Mouse (Mus musculus) heart, adult 2 months (tissue): Measurements from ENCODE around the gene Hmbs. TPM values are rescaled to one million over a fixed set of nuclear protein-coding genes. Genes with fewer than 3 reads are reported as not detected.

ENCODE experiments used
- DNase-seq, 2 experiments: peaks; one replicate each; pipeline ENCODE4 v3.0.0; 2021
- H3K27ac ChIP-seq: fragments of 200-600 bp; 2 replicates; pipeline ENCODE4 v1.8.1; 2022
- H3K27me3 ChIP-seq: fragments of 200-500 bp; 2 replicates; pipeline ENCODE4 v1.6.1; 2012; ENCODE audit warnings: mild to moderate bottlenecking, low read length, inconsistent platforms, mixed read lengths; ENCODE audit not compliant: control insufficient read depth, insufficient read depth
- H3K36me3 ChIP-seq: fragments of 200-500 bp; 2 replicates; pipeline ENCODE4 v1.6.1; 2012; ENCODE audit warnings: low read length, inconsistent platforms; ENCODE audit not compliant: control insufficient read depth, insufficient read depth
- H3K4me1 ChIP-seq: fragments of 200-500 bp; 2 replicates; pipeline ENCODE4 v1.6.1; 2011; ENCODE audit warnings: low read length; ENCODE audit not compliant: control insufficient read depth, insufficient read depth
- H3K4me3 ChIP-seq: fragments of 200-600 bp; 2 replicates; pipeline ENCODE4 v1.8.1; 2022
- H3K79me2 ChIP-seq: fragments of 200-500 bp; replicated peaks from 2 replicates; pipeline ENCODE4 v1.6.1; 2012; ENCODE audit warnings: mild to moderate bottlenecking, inconsistent platforms, low read length, moderate library complexity, mixed read lengths; ENCODE audit not compliant: control insufficient read depth, insufficient read depth
- H3K9ac ChIP-seq: fragments of 200-500 bp; 2 replicates; pipeline ENCODE4 v1.6.1; 2012; ENCODE audit warnings: low read depth, mild to moderate bottlenecking, control low read depth, inconsistent platforms, low read length, mixed read lengths
- CTCF ChIP-seq: fragments of 200-600 bp; IDR thresholded peaks from 2 replicates; pipeline ENCODE4 v1.8.1; 2022; ENCODE audit warnings: antibody characterized with exemption, mild to moderate bottlenecking, moderate library complexity
- EP300 ChIP-seq: fragments of 200-500 bp; IDR thresholded peaks from 2 replicates; pipeline ENCODE4 v1.6.1; 2011; ENCODE audit warnings: low read depth, low read length, control low read depth; ENCODE audit not compliant: insufficient read depth
- POLR2A ChIP-seq: fragments of 200-500 bp; IDR thresholded peaks from 2 replicates; pipeline ENCODE4 v1.6.1; 2011; ENCODE audit warnings: mild to moderate bottlenecking, low read depth, low read length, control low read depth; ENCODE audit not compliant: insufficient read depth
- WGBS: fragments of 180-500 bp; shearing (Covaris S2); methylation state at CpG from one replicate; pipeline ENCODE4 v1.1.7; 2018; 5-methylcytosine and 5-hydroxymethylcytosine counted together
- intact Hi-C: fragments of 180-260 bp; cut with DNase I; formaldehyde crosslinking; loops from one replicate; pipeline ENCODE4 v1.15.1; 2025
- polyA plus RNA-seq: library from polyadenylated mRNA; depleted of rRNA; stranded (reverse); fragments of >200 nt; gene quantifications from 2 replicates; pipeline ENCODE4 v1.2.3, GENCODE M21; 2012
- total RNA-seq, 2 experiments: library from RNA; stranded (reverse); gene quantifications; 2 replicates each; pipeline ENCODE4 v1.2.3; 2021

Gene Hmbs
- total and polyA plus RNA-seq, 3 experiments = 37.8 to 49.3 (median 39.8) TPM

- Histone ChIP-seq H3K27ac (peak overlapping the region; percentile 97), H3K9ac (peak overlapping the region; percentile 14), H3K36me3 (no peaks in the 10 kb centered on the region), H3K79me2 (peaks cover 2% of the 10 kb centered on the region), H3K4me3 (peak overlapping the region; percentile 95), H3K27me3 (no peaks in the 10 kb centered on the region), H3K4me1 (peaks cover 7% of the 10 kb centered on the region)
- intact Hi-C loops = no loop called here
- TF ChIP-seq CTCF = no peak
- TF ChIP-seq POLR2A = no peak
- TF ChIP-seq EP300 = no peak
- DNase-seq = no peak
- WGBS = 32% methylated on average over 5 of the region's 5 CpGs
Observed at GRCm38 (mm10) chr9:44318076-44318825, 25.8 kb downstream of the Hmbs start.

DNA sequence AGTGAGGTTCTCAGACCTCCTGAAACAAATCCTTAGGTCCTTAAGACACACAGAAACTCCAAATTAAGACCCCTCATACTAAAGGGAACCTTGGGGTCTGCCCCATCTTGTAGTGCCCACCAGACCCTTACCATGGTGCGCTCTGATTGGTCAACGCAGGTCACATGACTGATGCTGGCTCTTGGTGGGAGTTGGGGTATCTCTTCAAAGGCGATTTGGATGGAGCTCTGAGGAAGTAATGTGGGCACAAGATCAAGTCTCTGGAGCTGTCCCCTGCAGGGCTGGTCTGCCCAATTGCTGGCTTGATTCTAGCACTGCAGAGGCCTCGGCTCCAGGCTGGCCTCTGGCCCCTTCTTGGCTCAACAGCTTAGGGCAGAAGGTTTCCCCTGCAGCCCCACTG lies 26.6 kb downstream of the Hmbs start:
- H3K4me3 ChIP-seq = no peak overlapping the region
- no peak for TF ChIP-seq EP300
- TF ChIP-seq CTCF = no peak
- 74% methylated on average over 4 of the region's 4 CpGs for WGBS
- H3K9ac ChIP-seq = 0 out of 2 replicates have a peak overlapping the region, but pooled peaks have one; percentile 12
- peaks cover 2% of the 10 kb centered on the region for H3K79me2 ChIP-seq
- H3K27ac ChIP-seq = no peak overlapping the region
- intact Hi-C loops = no loop called here
- H3K27me3 ChIP-seq = no peaks in the 10 kb centered on the region
- no peak for DNase-seq
- no peaks in the 10 kb centered on the region for H3K36me3 ChIP-seq
- peaks cover 7% of the 10 kb centered on the region for H3K4me1 ChIP-seq

DNA sequence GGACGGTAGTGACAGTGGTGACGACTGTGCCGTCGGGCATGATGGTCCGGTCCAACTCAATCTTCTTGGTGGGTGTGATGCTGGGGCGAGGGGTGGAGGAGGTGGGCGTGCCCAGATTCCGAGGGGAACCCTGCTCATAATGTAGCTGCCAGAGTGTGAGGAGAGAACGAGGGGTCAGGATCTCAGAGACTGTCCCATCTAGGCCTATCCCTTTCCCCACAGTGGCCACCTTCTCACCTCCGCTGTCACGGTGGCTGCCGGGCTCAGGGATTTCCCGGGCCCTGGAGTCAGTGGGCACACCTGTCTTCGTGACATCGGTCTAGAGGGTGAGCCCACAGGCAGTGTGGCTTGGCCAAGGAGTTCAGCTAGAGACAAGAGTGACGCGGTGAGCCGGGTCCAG lies 29.1 kb downstream of the Hmbs start:
- TF ChIP-seq EP300 = no peak
- no peak for TF ChIP-seq CTCF
- no peak for TF ChIP-seq POLR2A
- intact Hi-C loops = no loop called here
- Histone ChIP-seq H3K27me3 (no peaks in the 10 kb centered on the region), H3K9ac (no peak overlapping the region), H3K79me2 (peaks cover 2% of the 10 kb centered on the region), H3K4me3 (no peak overlapping the region), H3K27ac (no peak overlapping the region), H3K4me1 (peaks cover 6% of the 10 kb centered on the region), H3K36me3 (no peaks in the 10 kb centered on the region)
- no peak for DNase-seq
- WGBS = 91% methylated on average over 18 of the region's 18 CpGs

GRCm38 (mm10) chr9:44314257-44314547 lies 29.8 kb downstream of the Hmbs start:
- no peak for DNase-seq
- H3K4me1 ChIP-seq = peaks cover 6% of the 10 kb centered on the region
- no peak overlapping the region for H3K9ac ChIP-seq
- H3K4me3 ChIP-seq = no peak overlapping the region
- no peaks in the 10 kb centered on the region for H3K27me3 ChIP-seq
- intact Hi-C loops = no loop called here
- H3K79me2 ChIP-seq = no peaks in the 10 kb centered on the region
- no peaks in the 10 kb centered on the region for H3K36me3 ChIP-seq
- no peak for TF ChIP-seq POLR2A
- H3K27ac ChIP-seq = no peak overlapping the region
- 87% methylated on average over 4 of the region's 4 CpGs for WGBS

- 79% methylated on average over 19 of the region's 19 CpGs for WGBS
- DNase-seq = no peak
- H3K9ac ChIP-seq = no peak overlapping the region
- no peak overlapping the region for H3K4me3 ChIP-seq
- no peak overlapping the region for H3K27ac ChIP-seq
- intact Hi-C loops = no loop called here
- no peaks in the 10 kb centered on the region for H3K27me3 ChIP-seq
- TF ChIP-seq POLR2A = no peak
- no peak for TF ChIP-seq EP300
- no peak for TF ChIP-seq CTCF
- peaks cover 4% of the 10 kb centered on the region for H3K4me1 ChIP-seq
- no peaks in the 10 kb centered on the region for H3K79me2 ChIP-seq
- H3K36me3 ChIP-seq = no peaks in the 10 kb centered on the region
Observed at GRCm38 (mm10) chr9:44313476-44314256, 30.4 kb downstream of the Hmbs start.
